Mouse (Mus musculus) ZHBTc4 (cell line): ENCODE measurements around the gene Sdr42e1.

Source experiments
- DNase-seq: peaks from one replicate; pipeline ENCODE4 v3.0.0-alpha.2; 2011; ENCODE audit warnings: low read depth, low spot score

Sdr42e1 gene

GRCm38 (mm10) chr8:117673430-117673830 is at the start of gene Sdr42e1:
Sdr42e1 (minus strand) TSS chr8:117673689.
- peak; percentile 56 for DNase-seq

- DNase-seq = no peak
These were observed 44.8 kb upstream of the Sdr42e1 start for GRCm38 (mm10) chr8:117718152-117718860.

DNA sequence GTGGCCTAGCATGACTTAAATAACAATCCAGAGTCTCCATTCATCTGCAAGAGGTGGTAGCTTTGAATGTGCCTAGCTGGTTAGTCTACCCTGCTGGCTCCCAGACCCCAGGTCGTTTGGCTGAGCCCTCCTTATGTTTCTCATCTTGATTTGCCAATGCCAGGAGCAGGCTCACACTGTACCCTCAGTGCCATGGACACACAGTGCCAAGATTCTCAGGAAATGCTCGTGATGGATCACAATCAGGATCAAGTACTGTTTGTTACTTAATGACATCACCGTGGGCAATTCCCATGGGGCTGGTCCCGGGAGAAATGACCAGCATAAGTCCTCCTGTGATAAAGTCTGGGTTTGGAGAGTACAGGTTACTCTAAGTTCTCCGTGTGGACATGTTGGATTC is 42.4 kb upstream of the Sdr42e1 start:
- DNase-seq = no peak

DNA sequence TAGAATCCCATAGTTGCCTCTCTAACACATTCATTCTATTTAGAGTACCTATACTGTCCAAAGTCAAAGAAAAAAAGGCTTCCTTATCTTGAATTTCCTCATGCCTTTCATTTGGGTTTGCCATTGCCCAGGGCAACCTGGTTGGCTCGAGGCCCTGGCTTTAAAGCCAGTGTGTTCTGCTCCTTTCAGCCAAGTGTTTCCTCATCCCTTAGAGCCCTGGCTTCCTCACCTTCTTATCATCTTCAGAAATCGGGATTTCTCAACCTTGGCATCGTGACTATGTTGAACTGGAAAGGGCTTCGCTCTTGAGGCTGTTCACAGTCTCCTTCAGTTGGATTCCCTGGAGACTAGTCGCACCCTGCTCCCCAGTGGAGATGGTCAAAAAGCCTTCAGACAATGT is 41.1 kb upstream of the Sdr42e1 start:
- DNase-seq = no peak

DNA sequence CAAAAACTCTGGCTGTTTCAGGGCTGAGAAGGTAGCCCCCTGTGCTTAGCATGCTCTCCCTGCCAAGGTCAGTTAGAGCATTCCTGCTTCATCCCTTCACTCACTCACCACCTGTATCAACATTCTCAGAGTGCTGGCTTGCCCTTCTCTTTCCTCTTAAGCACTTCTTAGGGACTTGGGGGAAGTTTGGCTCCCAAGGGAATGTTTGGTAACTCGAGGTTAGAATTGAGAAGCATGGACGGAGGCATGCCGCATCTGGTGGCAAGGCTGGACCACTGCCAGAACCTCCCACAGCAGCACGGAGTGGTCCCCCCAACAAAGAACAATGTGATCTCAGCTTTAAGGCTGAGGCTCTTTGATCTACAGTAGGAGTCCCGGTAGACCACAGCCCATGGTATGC is 38.7 kb upstream of the Sdr42e1 start:
- no peak for DNase-seq

DNA sequence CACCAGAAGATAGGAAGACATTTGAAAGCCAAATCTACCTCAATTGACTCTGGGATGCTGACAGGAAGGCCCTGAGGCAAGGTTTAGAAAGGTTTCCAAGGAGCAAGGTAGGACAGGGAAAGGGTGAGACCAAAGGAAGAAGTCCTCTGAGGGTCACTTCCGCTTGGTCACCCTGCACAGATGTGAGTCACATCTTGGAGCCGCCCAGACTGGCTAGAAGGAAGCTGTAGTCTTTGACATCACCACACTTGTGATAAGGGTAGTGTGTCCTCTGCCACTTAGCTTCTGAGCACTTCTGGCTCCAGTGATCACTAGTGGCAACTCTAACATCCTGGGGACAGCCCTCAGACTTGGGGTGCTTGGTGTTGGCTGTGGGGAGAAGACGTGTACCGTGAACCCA is 32.7 kb upstream of the Sdr42e1 start:
- no peak for DNase-seq

- DNase-seq = no peak
These were observed 29.2 kb upstream of the Sdr42e1 start for GRCm38 (mm10) chr8:117702701-117703100.

DNA sequence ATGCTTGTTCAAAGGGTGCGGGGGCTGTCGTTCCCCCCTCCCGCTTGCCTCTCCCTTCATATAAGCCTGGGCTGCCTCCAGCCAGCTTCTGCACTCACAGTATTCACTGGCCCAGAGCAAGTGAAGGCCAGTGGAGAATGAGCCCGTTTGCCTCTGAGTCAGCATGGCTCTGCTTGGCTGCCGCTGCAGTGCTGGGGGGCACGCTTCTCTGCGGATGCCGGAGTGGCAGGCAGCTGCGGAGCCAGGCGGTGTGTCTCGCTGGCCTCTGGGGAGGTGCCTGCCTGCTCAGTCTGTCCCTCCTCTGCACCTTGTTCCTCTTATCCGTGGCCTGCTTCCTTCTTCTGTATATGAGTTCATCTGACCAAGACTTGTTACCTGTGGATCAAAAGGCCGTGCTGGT is 28.4 kb upstream of the Sdr42e1 start, which contains the start of gene Hsd17b2:
TSS of gene Hsd17b2 (plus strand) at position 46 of the 400 bp plus-strand sequence.
- peak; percentile 20 for DNase-seq

DNA sequence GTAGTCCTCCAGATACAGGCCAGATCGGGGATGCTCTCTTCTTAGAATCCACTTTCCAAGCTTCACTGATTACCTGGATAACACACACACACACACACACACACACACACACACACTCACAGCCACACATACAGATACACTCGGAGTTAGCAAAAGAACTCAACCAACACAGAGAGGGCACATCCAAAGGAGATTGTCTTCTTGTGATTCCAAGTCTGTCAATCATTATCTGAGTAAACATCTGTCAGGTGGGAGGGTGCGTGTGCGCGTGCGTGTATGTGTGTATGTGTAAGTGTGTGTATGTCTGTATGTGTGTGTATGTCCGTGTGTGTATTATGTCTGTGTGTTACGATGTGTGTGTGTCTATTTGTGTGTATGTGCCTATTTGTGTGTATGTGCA is 27.8 kb upstream of the Sdr42e1 start:
- no peak for DNase-seq

- DNase-seq = peak; percentile 77
These were observed 27.2 kb upstream of the Sdr42e1 start for GRCm38 (mm10) chr8:117700699-117701098.

DNA sequence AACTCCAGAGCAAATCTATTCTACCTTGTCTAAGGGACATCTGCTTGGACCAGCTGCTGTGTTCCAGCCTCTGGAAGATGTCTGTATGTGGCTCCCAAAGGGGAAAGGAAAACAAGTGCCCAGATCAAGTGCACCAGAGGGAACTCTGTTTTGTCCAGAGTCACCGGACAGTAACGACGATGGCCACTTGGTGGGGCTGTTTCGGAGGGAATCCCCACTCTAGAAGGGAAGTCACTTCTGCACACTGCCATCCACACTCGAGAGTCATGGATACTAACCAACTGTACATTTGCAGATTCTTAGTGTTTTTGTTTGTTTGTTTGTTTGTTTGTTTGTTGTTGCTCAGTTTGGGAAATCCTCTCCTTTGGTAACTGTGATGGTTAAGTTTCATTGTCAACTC is 23.8 kb upstream of the Sdr42e1 start:
- DNase-seq = peak; percentile 49

DNA sequence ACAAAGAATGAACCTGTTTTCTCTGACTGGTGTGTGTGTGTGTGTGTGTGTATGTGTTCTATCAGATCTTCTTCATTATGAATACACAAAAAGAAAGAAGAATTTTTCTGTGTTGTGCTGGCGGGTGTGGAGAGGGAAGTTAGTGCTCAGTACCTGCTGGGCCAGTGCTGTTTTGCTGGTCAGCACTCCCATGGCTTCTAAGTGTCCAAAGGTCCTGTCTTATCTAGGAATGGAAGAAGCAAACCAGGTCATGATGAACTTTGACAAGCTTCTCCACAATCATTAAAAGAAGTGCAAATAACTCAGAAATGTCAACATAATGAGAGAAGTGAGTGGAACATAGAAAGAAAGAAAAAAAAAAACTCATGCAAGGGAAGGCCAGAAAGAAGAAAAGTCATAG is 22.1 kb upstream of the Sdr42e1 start:
- DNase-seq = no peak

DNA sequence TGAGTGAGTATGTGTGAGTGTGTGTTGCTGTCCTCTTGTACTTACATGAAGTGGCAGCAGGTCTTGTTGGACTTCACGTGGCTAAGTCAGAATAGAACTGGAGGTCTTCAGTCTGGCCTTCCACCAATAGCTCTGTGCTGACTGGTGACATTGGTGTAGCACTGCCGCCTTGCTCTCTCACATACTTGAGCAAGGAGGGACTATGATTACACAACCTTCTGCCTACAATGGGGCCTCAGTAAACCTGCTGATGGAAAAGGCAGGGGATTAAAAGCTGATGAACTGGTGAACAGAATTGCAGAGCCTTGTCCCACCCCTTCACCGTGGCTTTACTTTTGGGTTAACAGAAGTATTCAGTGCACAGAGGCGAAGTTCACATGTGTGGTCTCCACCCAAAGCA is 18.6 kb upstream of the Sdr42e1 start:
- DNase-seq = no peak

DNA sequence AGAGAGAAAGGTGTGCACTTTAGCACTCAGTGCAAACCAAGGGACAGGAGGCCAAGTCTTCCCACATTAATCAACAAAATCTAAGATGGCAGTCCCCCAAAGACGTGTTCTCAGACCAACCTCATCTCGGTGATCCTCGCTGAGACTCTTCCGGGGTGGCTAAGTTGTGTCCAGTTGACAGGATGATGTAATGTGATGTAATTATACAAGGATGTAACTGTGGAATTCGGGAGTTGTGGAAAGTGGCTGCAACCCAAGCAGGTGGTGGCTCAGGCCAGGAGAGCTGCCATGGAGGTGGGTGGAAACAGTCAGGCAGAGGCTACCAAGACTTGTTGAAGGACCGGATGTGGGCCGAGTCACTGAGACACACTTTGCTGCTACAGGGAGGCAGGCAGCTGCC is 14.4 kb upstream of the Sdr42e1 start:
- DNase-seq = no peak

GRCm38 (mm10) chr8:117684504-117684903 is 11.0 kb upstream of the Sdr42e1 start:
- DNase-seq = no peak

- no peak for DNase-seq
These were observed 10.5 kb upstream of the Sdr42e1 start for GRCm38 (mm10) chr8:117683925-117684472.

DNA sequence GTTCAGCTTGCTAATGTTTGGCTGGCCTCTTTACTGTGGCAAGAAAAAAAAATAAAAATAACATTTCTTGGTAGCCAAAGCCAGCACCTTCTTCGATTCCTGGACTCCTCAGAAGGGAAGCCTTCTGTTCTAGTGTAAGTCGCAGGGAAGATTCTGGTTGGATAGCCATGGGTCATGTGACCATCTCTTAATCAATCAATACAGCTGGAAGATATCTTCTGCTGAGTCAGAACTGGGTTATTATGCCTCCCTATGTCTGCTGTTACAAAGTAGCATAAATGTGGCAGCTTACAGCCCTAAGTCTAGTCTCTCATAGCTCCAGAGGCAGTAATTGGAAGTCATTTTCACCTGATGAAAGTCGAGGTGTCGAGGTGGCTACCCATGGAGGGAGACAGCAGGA is 5.2 kb upstream of the Sdr42e1 start:
- no peak for DNase-seq

- DNase-seq = no peak
These were observed 3.5 kb upstream of the Sdr42e1 start for GRCm38 (mm10) chr8:117677011-117677410.

- no peak for DNase-seq
These were observed 3.0 kb upstream of the Sdr42e1 start for GRCm38 (mm10) chr8:117676460-117676859.

- no peak for DNase-seq
These were observed 1.7 kb upstream of the Sdr42e1 start for GRCm38 (mm10) chr8:117675171-117675570.

DNA sequence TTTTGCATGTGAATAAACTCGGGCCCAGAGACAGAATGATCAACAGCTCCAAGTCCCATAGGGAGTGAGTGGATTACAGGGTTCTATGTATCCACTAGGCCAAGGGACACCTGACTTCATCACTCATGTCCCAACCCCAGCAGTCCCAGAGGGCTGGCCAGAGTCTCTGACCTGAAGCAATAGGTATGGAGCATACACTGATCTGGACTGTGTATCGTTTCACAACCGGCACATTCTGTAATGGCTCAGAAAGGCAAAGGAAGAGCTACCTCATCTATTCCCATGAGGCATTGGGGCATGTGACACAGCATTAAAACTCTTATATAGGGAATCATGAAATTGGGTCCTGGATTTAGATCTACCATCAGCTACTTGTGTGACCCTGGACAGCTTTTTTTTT is 931 bp downstream of the Sdr42e1 start:
- no peak for DNase-seq

DNA sequence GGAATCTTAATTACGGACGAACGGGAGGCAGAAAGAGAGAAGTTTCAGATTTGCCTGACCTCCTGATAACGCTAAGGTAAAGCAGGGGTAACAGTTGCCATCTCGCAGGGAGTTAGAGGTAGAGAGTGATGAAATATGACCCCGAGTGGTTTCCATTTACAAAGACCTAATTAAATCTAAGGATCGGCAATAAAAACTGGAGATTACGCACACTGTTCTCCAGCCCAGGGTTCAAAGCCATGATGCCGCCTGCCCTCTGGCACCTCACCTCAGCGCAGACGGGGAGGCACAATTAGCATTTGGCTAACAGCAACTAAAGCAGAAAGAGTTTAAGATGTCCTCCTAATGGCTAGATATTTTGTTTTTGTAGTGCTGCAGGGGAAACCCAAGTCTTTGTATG is 3.0 kb downstream of the Sdr42e1 start:
- DNase-seq = peak; percentile 28

- no peak for DNase-seq
These were observed 6.0 kb downstream of the Sdr42e1 start for GRCm38 (mm10) chr8:117667349-117668124.
